Mouse (Mus musculus) hindbrain, postnatal 0 days (tissue): Measurements from ENCODE around the gene Cysrt1. TPM values are rescaled to one million over a fixed set of nuclear protein-coding genes. Genes with fewer than 3 reads are reported as not detected.
A peak's percentile ranks its signal among the peaks of the same experiment; 100 is the strongest.

ENCODE experiments used
- ATAC-seq: fragments of 200-750 bp; cut with Nextera tagmentation; 2 replicates; pipeline ENCODE4 v1.8.0; 2017; ENCODE audit warnings: mild to moderate bottlenecking, moderate TSS enrichment, moderate library complexity
- DNase-seq: peaks from one replicate; pipeline ENCODE4 v3.0.0-alpha.2; 2015; ENCODE audit warnings: low spot score
- H3K27ac ChIP-seq: fragments of 300-500 bp; sonication (generic); 2 replicates; pipeline ENCODE4 v1.5.1; 2014; ENCODE audit warnings: mild to moderate bottlenecking
- H3K27me3 ChIP-seq: fragments of 300-500 bp; sonication (generic); 2 replicates; pipeline ENCODE4 v1.6.1; 2014; ENCODE audit warnings: low read length, mixed read lengths; ENCODE audit not compliant: insufficient read depth
- H3K36me3 ChIP-seq: fragments of 300-500 bp; sonication (generic); 2 replicates; pipeline ENCODE4 v1.6.1; 2014; ENCODE audit warnings: low read length, mixed read lengths; ENCODE audit not compliant: insufficient read depth
- H3K4me1 ChIP-seq: fragments of 300-500 bp; sonication (generic); 2 replicates; pipeline ENCODE4 v1.6.1; 2014; ENCODE audit warnings: antibody characterized with exemption, low read length, mixed read lengths; ENCODE audit not compliant: insufficient read depth
- H3K4me2 ChIP-seq: fragments of 300-500 bp; sonication (generic); 2 replicates; pipeline ENCODE4 v1.6.1; 2014; ENCODE audit warnings: low read depth, mild to moderate bottlenecking, low read length, moderate library complexity, mixed read lengths
- H3K4me3 ChIP-seq: fragments of 300-500 bp; sonication (generic); 2 replicates; pipeline ENCODE4 v1.5.1; 2014; ENCODE audit warnings: low read length
- H3K9ac ChIP-seq: fragments of 300-500 bp; sonication (generic); replicated peaks from 2 replicates; pipeline ENCODE4 v1.6.1; 2014; ENCODE audit warnings: mild to moderate bottlenecking, low read length, moderate library complexity, mixed read lengths
- H3K9me3 ChIP-seq: fragments of 300-500 bp; sonication (generic); 2 replicates; pipeline ENCODE4 v1.6.1; 2016; ENCODE audit warnings: low read length, mixed read lengths
- CTCF ChIP-seq: IDR thresholded peaks from 2 replicates; pipeline ENCODE4 v1.5.1; 2016; ENCODE audit warnings: antibody characterized with exemption, control low read depth, low read depth
- WGBS: fragments of 180-500 bp; shearing (Covaris S2); extraction: QIAGEN DNeasy Blood & Tissue Kit; methylation state at CpG from one replicate; pipeline ENCODE4 v1.1.7; 2014; 5-methylcytosine and 5-hydroxymethylcytosine counted together
- polyA plus RNA-seq: library from polyadenylated mRNA; unstranded; fragments of >200 nt; fragmentation: Nextera tagmentation; extraction: Ambion mirVana; gene quantifications from 2 replicates; pipeline ENCODE4 v1.2.1, GENCODE M21; 2015
- total RNA-seq: library from RNA; depleted of rRNA; stranded (reverse); fragments of >200 nt; gene quantifications from 2 replicates; pipeline ENCODE4 v1.2.3, GENCODE M21; 2014

Cysrt1 gene
- total and polyA plus RNA-seq, 2 experiments from 2014 or later: 0.24 TPM; not detected in 1

- TF ChIP-seq CTCF: peak; percentile 90
- H3K9ac ChIP-seq: no peak overlapping the region
- no peaks in the 10 kb centered on the region for H3K4me1 ChIP-seq
- H3K9me3 ChIP-seq: no peaks in the 10 kb centered on the region
- H3K36me3 ChIP-seq: peaks cover 80% of the 10 kb centered on the region
- H3K27me3 ChIP-seq: no peaks in the 10 kb centered on the region
- no peak overlapping the region for H3K4me3 ChIP-seq
- 60% methylated on average over 13 of the region's 13 CpGs for WGBS
- no peak overlapping the region for H3K4me2 ChIP-seq
- peak; percentile 93 for DNase-seq
- peak; percentile 62 for ATAC-seq
- no peak overlapping the region for H3K27ac ChIP-seq
Measured at GRCm38 (mm10) chr2:25278928-25279882, 37.0 kb upstream of the Cysrt1 start.

- Histone ChIP-seq H3K36me3 (peaks cover 54% of the 10 kb centered on the region), H3K27ac (peak overlapping the region; percentile 87), H3K9ac (peak overlapping the region; percentile 79), H3K9me3 (no peaks in the 10 kb centered on the region), H3K4me3 (peak overlapping the region; percentile 89), H3K4me2 (peak overlapping the region; percentile 95), H3K4me1 (peaks cover 20% of the 10 kb centered on the region), H3K27me3 (no peaks in the 10 kb centered on the region)
- DNase-seq: no peak
- TF ChIP-seq CTCF: no peak
- no peak for ATAC-seq
- 38% methylated on average over 16 of the region's 16 CpGs for WGBS
Measured at GRCm38 (mm10) chr2:25273010-25273409, 30.8 kb upstream of the Cysrt1 start.

GRCm38 (mm10) chr2:25272515-25272914, 30.3 kb upstream of the Cysrt1 start:
- WGBS: under 1% methylated on average over 16 of the region's 29 CpGs
- peak; percentile 69 for ATAC-seq

GRCm38 (mm10) chr2:25271827-25272511, 29.7 kb upstream of the Cysrt1 start, which contains the start of the genes Ssna1 and Anapc2:
Gene Ssna1, minus strand, starts transcription at chr2:25272438.
Gene Anapc2, plus strand, starts transcription at chr2:25272478.
- DNase-seq (peak; percentile 99), ATAC-seq (peak; percentile 96)
- Histone ChIP-seq H3K27me3 (no peaks in the 10 kb centered on the region), H3K36me3 (peaks cover 48% of the 10 kb centered on the region), H3K9ac (peak within 1 kb of the TSS; percentile 79), H3K4me1 (peaks cover 28% of the 10 kb centered on the region), H3K9me3 (no peaks in the 10 kb centered on the region), H3K4me3 (peak within 1 kb of the TSS; percentile 89), H3K4me2 (peak within 1 kb of the TSS; percentile 95), H3K27ac (peak within 1 kb of the TSS; percentile 87)
- peak; percentile 50 for TF ChIP-seq CTCF
- 1% methylated on average over 55 of the region's 55 CpGs for WGBS

More at GRCm38 (mm10) chr2:25272515-25272914, 30.3 kb upstream of the Cysrt1 start:
- Histone ChIP-seq H3K9me3 (no peaks in the 10 kb centered on the region), H3K4me3 (peak overlapping the region; percentile 89), H3K27ac (peak overlapping the region; percentile 87), H3K27me3 (no peaks in the 10 kb centered on the region), H3K4me1 (peaks cover 23% of the 10 kb centered on the region), H3K36me3 (peaks cover 49% of the 10 kb centered on the region), H3K9ac (peak overlapping the region; percentile 79), H3K4me2 (peak overlapping the region; percentile 95)
- no peak for TF ChIP-seq CTCF
- no peak for DNase-seq

GRCm38 (mm10) chr2:25267746-25268309, 25.6 kb upstream of the Cysrt1 start:
- H3K9ac ChIP-seq: no peak overlapping the region
- no peak overlapping the region for H3K4me3 ChIP-seq
- H3K9me3 ChIP-seq: no peaks in the 10 kb centered on the region
- TF ChIP-seq CTCF: no peak
- no peaks in the 10 kb centered on the region for H3K27me3 ChIP-seq
- H3K4me1 ChIP-seq: peaks cover 54% of the 10 kb centered on the region
- no peak for ATAC-seq
- no peak for DNase-seq
- H3K36me3 ChIP-seq: peaks cover 23% of the 10 kb centered on the region; the same call in 1 of the 2 replicates
- peak overlapping the region; percentile 81; the same call in 1 of the 2 replicates for H3K27ac ChIP-seq
- WGBS: 68% methylated on average over 4 of the region's 4 CpGs
- H3K4me2 ChIP-seq: peak overlapping the region; percentile 76

- Histone ChIP-seq H3K9ac (no peak overlapping the region), H3K27ac (peak overlapping the region; percentile 81), H3K36me3 (peaks cover 23% of the 10 kb centered on the region; the same call in 1 of the 2 replicates), H3K4me1 (peaks cover 54% of the 10 kb centered on the region), H3K27me3 (no peaks in the 10 kb centered on the region), H3K4me3 (0 out of 2 replicates have a peak overlapping the region, but pooled peaks have one; percentile 60), H3K4me2 (peak overlapping the region; percentile 76), H3K9me3 (no peaks in the 10 kb centered on the region)
- TF ChIP-seq CTCF: no peak
- ATAC-seq (no peak), DNase-seq (peak; percentile 58)
Measured at GRCm38 (mm10) chr2:25267241-25267640, 25.0 kb upstream of the Cysrt1 start.
